In the genomic region with DNA sequence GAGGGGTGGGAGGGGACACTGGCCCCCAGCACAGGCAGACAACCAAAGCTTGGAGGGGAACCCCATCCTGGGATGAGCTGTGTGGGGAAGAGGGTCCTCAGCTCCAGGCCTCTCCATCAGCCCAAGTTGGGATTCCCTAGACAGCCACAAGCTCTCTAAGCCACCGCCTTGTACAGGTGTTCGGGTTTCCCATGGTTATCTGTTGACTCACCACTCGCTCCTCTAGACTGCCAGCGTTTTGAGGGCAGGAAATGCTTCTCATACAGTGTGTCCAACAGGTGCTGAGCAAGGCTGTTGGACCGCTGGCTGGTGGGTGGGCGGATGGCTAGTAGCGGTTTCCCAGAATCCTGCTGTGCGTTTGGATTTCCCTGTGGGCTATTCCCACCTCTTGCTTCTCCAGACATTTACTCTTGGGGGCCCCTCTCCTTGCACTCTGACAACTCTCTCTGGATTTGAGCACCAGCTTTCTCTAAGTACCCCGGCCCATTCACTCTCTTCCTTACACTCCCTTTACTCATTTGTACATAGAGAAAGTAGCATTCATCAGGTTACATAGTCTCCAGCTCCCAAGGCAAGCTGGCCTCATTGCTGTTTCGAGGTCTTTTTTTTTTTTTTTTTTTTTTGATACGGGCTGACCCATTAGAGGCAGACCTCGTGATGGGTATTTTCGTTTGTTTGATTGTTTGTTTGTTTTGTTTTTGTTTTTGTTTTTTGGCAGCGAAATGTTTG, we compare ENCODE assay signal across 8 mouse cellular contexts. TPM values are rescaled to one million over a fixed set of nuclear protein-coding genes. Genes with fewer than 3 reads are reported as not detected.
DNase-seq lines count a peak whose midpoint lies in the region; ATAC-seq lines count a peak whose summit lies in the region.

No protein-coding gene starts in this region.

- ATAC-seq in limb, embryonic 15.5 days (ENCODE audit: insufficient number of reproducible peaks, low FRiP score, low TSS enrichment, low read depth), result no peak
- peak; percentile 15; the same call in 1 of the 2 replicates for ATAC-seq in stomach, embryonic 15.5 days (ENCODE audit: insufficient read depth, low FRiP score, low read depth)

- DNase-seq in right cerebral cortex, adult 2 months (ENCODE audit: low spot score in 2 of 2), result peak; percentile 58 to 71
- DNase-seq in right cerebral cortex, postnatal 36 days (ENCODE audit: low spot score in 2 of 2), result no peak
- DNase-seq in heart, embryonic 10.5 days (ENCODE audit: low spot score), result peak; percentile 72
- DNase-seq in ovary, postnatal 36 days (ENCODE audit: low spot score), result no peak
- DNase-seq in testis, postnatal 14 days (ENCODE audit: low spot score), result no peak
- DNase-seq in yolk sac, embryonic 10.5 days (ENCODE audit: low spot score), result no peak

- H3K27me3 ChIP-seq in heart, embryonic 10.5 days (ENCODE audit: insufficient read depth, poor library complexity, severe bottlenecking), result peaks cover 62% of the 10 kb centered on the region
- H3K27me3 ChIP-seq in limb, embryonic 15.5 days, result peaks cover 76% of the 10 kb centered on the region
- H3K27me3 ChIP-seq in stomach, embryonic 15.5 days (replicated peaks), result peaks cover 49% of the 10 kb centered on the region

- H3K4me1 ChIP-seq in heart, embryonic 10.5 days, result peaks cover 42% of the 10 kb centered on the region
- H3K4me1 ChIP-seq in limb, embryonic 15.5 days, result peaks cover 42% of the 10 kb centered on the region
- H3K4me1 ChIP-seq in stomach, embryonic 15.5 days, result peaks cover 25% of the 10 kb centered on the region

- WGBS in heart, embryonic 10.5 days, result 12% methylated on average over 14 of the region's 14 CpGs
- WGBS in limb, embryonic 15.5 days, result 11% methylated on average over 14 of the region's 14 CpGs
- whole genome bisulfite sequencing in stomach, embryonic 15.5 days, result 15% methylated on average over 14 of the region's 14 CpGs

- no peak overlapping the region for H3K9ac ChIP-seq in limb, embryonic 15.5 days
- no peak overlapping the region for H3K9ac ChIP-seq in stomach, embryonic 15.5 days

- H3K4me2 ChIP-seq in limb, embryonic 15.5 days, result peak overlapping the region; percentile 40
- peak overlapping the region; percentile 64 for H3K4me2 ChIP-seq in stomach, embryonic 15.5 days

- no peaks in the 10 kb centered on the region for H3K36me3 ChIP-seq in heart, embryonic 10.5 days
- no peaks in the 10 kb centered on the region for H3K36me3 ChIP-seq in limb, embryonic 15.5 days
- no peaks in the 10 kb centered on the region for H3K36me3 ChIP-seq in stomach, embryonic 15.5 days

- peak overlapping the region; percentile 64 for H3K4me3 ChIP-seq in heart, embryonic 10.5 days
- H3K4me3 ChIP-seq in limb, embryonic 15.5 days, result peak overlapping the region; percentile 25
- peak overlapping the region; percentile 31 for H3K4me3 ChIP-seq in stomach, embryonic 15.5 days (replicated peaks)

- H3K9me3 ChIP-seq in heart, embryonic 10.5 days, result no peaks in the 10 kb centered on the region
- H3K9me3 ChIP-seq in limb, embryonic 15.5 days, result no peaks in the 10 kb centered on the region
- H3K9me3 ChIP-seq in stomach, embryonic 15.5 days, result no peaks in the 10 kb centered on the region

- no peak overlapping the region for H3K27ac ChIP-seq in heart, embryonic 10.5 days
- H3K27ac ChIP-seq in limb, embryonic 15.5 days, result no peak overlapping the region
- H3K27ac ChIP-seq in stomach, embryonic 15.5 days, result no peak overlapping the region

RNA-seq across cellular contexts. Expression of a gene that starts 3.0 kb away (rescaled TPM):
- 0.33 and 0.88 TPM in 2 replicates for polyA plus RNA-seq in heart, embryonic 10.5 days (2016; fragmentation: Nextera tagmentation; extraction: Ambion mirVana)
- polyA plus RNA-seq in limb, embryonic 15.5 days (2015; fragmentation: Nextera tagmentation; extraction: Ambion mirVana), result 0.96 TPM in 2 replicates
- polyA plus RNA-seq in stomach, embryonic 15.5 days (2015; fragmentation: Nextera tagmentation; extraction: Ambion mirVana), result 0.85 and 0.91 TPM in 2 replicates

RNA-seq across cellular contexts. Expression of a gene that starts 46.9 kb away (rescaled TPM):
- 48.4 and 50.9 TPM in 2 replicates for polyA plus RNA-seq in heart, embryonic 10.5 days (2016; fragmentation: Nextera tagmentation; extraction: Ambion mirVana)
- polyA plus RNA-seq in limb, embryonic 15.5 days (2015; fragmentation: Nextera tagmentation; extraction: Ambion mirVana), result 32.4 and 36.2 TPM in 2 replicates
- polyA plus RNA-seq in stomach, embryonic 15.5 days (2015; fragmentation: Nextera tagmentation; extraction: Ambion mirVana), result 44.8 and 47.4 TPM in 2 replicates

RNA-seq across cellular contexts. Expression of a gene that starts 50.8 kb away (rescaled TPM):
- polyA plus RNA-seq in heart, embryonic 10.5 days (2016; fragmentation: Nextera tagmentation; extraction: Ambion mirVana), result 38.9 and 41.0 TPM in 2 replicates
- polyA plus RNA-seq in limb, embryonic 15.5 days (2015; fragmentation: Nextera tagmentation; extraction: Ambion mirVana), result 14.5 and 16.5 TPM in 2 replicates
- 19.5 and 26.3 TPM in 2 replicates for polyA plus RNA-seq in stomach, embryonic 15.5 days (2015; fragmentation: Nextera tagmentation; extraction: Ambion mirVana)

Comparison
In these comparisons a context has a peak if more than half of its experiments do, and no peak if none do; other contexts are left out.
1. DNase-seq: peak in right cerebral cortex, adult 2 months (2 of 2) and heart, embryonic 10.5 days (single experiment); none in right cerebral cortex, postnatal 36 days (0 of 2), ovary, postnatal 36 days (single experiment), testis, postnatal 14 days (single experiment) and yolk sac, embryonic 10.5 days (single experiment).
2. Peak in every context shown above with its lines, with median percentiles within 50 percentile points of each other: H3K4me3 ChIP-seq.